Mouse (Mus musculus) cerebellum, adult 11 months (tissue): ENCODE data around the gene Snx32.
A peak's percentile ranks its signal among the peaks of the same experiment; 100 is the strongest.

Source experiments
- DNase-seq: peaks from one replicate; pipeline ENCODE4 v3.0.0; 2022

Snx32 gene

DNA sequence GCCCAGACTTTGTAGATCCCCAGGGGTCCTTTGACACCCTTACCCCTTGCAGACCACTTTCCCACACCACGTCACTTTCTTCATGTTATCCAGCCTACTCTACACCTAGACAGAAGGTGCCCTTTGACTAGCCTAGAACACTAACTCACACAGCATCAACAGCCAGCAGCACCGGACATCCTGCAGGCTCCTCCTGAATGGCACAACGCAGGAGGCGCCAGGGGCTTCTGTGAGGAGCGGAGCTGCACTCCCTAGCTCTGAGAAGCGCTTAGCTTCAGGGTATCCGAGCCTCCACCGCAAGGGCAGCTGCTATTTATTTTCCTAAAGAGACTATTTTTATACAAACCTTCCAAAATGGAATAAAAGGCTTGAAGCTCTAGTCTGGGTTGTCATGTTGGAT lies 54.8 kb downstream of the Snx32 start:
- DNase-seq: no peak

- no peak for DNase-seq
These were observed 55.3 kb downstream of the Snx32 start for GRCm38 (mm10) chr19:5455037-5455436.

DNA sequence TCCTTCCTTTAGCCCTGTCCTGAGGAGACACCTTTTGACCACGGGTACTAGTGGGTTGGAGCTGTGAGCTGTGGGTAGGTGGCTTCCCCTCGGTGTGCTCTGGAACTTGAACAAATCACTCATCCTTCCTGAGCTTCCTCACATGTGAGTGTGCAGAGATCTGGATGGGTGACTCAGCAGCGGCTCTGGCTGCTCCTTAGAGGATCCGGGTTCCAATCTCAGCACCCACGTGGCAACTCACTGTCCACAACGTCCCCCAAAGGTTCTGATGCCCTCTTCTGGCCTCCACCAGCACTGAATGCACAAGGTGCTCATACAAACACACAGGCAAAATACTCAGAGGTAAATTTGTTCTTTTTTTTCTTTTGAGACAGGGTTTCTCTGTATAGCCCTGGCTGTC lies 58.6 kb downstream of the Snx32 start:
- DNase-seq: no peak

GRCm38 (mm10) chr19:5449673-5450072 lies 60.7 kb downstream of the Snx32 start:
- no peak for DNase-seq

DNA sequence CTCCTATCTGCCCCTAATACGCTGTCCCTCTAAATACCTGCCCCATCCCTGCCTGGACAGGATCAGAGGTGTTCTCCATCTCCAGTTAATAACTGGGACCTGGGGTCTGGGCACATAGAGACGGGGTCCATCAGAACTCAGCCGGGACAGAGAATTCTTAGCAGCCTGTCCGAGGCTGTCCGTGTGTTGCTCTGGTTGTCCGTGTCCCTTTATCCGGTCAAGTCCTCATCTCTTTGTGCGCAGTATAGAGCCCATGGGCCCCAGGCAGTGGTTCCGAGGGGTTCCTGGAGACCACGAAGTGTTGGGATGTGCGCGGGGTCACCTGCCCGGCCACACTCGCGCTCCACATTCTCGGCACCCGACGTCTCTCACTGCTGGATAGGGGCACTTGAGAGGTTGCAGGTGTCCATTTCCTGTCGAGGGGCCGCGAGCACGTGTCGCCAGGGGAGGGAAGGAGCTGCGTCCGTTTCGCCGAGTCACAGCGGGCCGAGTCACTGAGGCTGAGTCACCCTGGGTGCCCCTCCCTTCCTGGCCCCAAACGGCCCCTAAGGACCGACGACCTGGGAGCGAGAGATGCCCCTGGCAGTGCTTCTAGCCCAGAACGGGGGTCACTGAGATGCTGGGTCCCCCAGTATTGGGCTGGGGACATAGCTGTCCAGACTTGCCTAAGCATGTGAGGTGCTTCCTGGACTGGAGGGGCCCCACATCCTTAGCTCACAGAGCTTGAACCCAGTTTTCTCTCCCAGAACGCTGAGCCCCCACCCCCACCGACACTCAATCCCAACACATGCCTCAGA lies 61.8 kb downstream of the Snx32 start:
- no peak for DNase-seq

DNA sequence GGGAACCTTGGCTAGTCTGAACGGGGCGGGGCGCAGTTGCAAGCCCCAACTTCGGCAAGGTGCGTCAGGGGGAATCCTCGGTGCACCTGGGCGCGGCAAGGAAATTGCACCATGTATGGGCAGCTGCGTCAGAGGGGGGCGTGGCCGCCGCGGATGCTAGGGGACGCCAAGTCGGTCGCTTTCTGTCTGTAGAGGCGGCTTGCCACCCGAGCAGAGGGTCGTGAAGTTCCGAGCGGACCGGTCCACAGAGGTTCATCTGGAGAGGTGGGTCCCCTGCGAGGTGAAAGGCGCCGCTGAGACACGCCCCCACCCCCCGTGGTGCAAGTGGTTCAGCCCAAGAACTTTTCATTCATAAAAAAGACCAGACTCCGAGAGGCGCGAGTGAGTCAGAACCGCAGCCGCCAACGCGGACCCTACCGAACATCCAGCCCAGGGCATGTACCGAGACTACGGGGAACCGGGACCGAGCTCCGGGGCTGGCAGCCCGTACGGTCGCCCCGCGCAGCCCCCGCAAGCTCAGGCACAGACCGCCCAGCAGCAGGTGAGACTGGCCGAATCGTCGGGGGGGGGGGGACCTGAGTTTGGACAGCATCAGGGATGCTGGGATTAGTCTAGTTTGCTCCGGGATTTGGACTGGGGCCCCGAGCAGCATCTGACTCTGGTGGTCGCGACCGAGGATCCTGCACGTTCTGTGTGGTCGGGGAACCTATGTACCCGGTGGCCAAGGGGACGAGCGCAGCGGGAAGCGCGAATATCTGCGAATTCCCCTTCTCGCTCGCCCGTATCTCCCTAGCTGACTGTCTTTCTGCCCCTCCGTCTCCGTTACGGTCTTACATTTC lies 62.6 kb downstream of the Snx32 start, which contains the start of gene Fosl1:
Gene Fosl1 (plus strand): TSS at position 33 of the 839 bp plus-strand sequence.
- peak; percentile 57 for DNase-seq

DNA sequence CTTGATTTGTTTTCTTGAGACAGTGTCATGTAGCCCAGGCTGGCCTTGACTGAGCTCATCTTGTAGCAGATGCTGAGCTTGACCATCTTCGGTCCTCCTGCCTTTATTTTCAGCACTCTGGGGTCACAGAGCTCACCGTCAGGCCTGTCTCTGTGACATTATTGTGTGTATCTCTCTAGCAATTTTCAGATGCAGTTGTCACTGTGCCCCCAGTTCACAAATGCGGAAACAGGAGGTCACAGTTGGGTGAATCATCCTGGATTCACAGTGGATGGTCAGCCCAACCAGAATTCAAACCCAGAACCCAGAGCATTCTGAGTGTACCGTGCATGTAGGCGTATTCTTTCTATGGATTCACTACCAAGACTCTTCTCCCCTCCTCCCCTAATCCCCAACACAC lies 64.6 kb downstream of the Snx32 start:
- no peak for DNase-seq

GRCm38 (mm10) chr19:5444954-5445353 lies 65.4 kb downstream of the Snx32 start:
- DNase-seq: no peak

DNA sequence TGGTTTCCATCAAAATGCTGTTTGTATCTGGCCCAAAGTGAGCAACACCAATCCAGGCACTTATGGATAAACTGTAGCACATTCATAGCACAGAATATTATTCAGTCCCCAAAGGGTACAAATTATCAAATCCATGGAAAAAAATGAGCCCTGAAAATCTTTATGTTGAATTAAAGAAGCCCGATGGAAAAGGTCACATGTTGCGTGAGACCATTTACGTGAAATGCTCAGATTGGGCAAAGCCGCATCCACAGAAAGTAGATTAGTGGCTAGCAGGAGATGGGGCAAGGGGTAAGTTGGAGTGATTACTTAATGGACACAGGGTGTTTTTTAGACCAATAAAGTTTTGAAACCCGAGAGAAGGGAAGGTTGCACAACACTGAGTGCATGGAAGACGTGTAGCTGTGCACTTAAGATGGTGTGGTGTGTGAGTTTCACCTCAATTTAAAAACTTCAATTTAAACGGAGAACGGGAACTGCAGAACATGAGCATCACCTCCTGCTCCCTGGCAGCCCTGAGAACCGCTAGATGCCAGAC lies 65.9 kb downstream of the Snx32 start:
- no peak for DNase-seq
